Mouse (Mus musculus) kidney, adult 8-10 months (tissue): ENCODE measurements at regions not wholly inside any gene's neighbourhood (a gene's known extent, or its start where the extent isn't known, plus 50 kb on each side); places are given as distances from the start of the nearest gene placed in this dataset.
"Not testable (repeated sequence)": the region's sequence is repeated elsewhere in the genome, so short reads cannot be mapped to it uniquely, and the experiment has no call there.

Experiments
- DNase-seq, 2 experiments: peaks; one replicate each; pipeline ENCODE4 v3.0.0; 2022

GRCm38 (mm10) chr13:70012123-70012522 is 209.9 kb downstream of the Med10 start:
- no peak for DNase-seq

GRCm38 (mm10) chr13:70015183-70015582 is 213.0 kb downstream of the Med10 start:
- DNase-seq = no peak

GRCm38 (mm10) chr13:70017535-70017934 is 215.3 kb downstream of the Med10 start:
- no peak for DNase-seq

- DNase-seq = no peak
Measured at GRCm38 (mm10) chr13:70019999-70020838, 218.0 kb downstream of the Med10 start.

- DNase-seq = no peak
Measured at GRCm38 (mm10) chr13:70033249-70033648, 231.1 kb downstream of the Med10 start.

GRCm38 (mm10) chr13:70033763-70034162 is 231.6 kb downstream of the Med10 start:
- DNase-seq = no peak

GRCm38 (mm10) chr13:70037985-70038667 is 235.9 kb downstream of the Med10 start:
- DNase-seq = no peak

GRCm38 (mm10) chr13:70057920-70058319 is 255.7 kb downstream of the Med10 start:
- DNase-seq = no peak

GRCm38 (mm10) chr13:70061363-70061945 is 259.3 kb downstream of the Med10 start:
- DNase-seq = no peak

- DNase-seq = no peak
Measured at GRCm38 (mm10) chr13:70073655-70074054, 271.5 kb downstream of the Med10 start.

- no peak for DNase-seq
Measured at GRCm38 (mm10) chr13:70075353-70075752, 273.2 kb downstream of the Med10 start.

- no peak for DNase-seq
Measured at GRCm38 (mm10) chr13:70081108-70081507, 278.9 kb downstream of the Med10 start.

GRCm38 (mm10) chr13:70092886-70093285 is 290.7 kb downstream of the Med10 start:
- no peak for DNase-seq

GRCm38 (mm10) chr13:70093970-70094369 is 291.8 kb downstream of the Med10 start:
- DNase-seq = no peak

- no peak for DNase-seq
Measured at GRCm38 (mm10) chr13:70096430-70097301, 294.5 kb downstream of the Med10 start.

GRCm38 (mm10) chr13:70100091-70100490 is 297.9 kb downstream of the Med10 start:
- not testable (repeated sequence) for DNase-seq

GRCm38 (mm10) chr13:70103021-70103420 is 300.8 kb downstream of the Med10 start:
- no peak for DNase-seq

- not testable (repeated sequence) for DNase-seq
Measured at GRCm38 (mm10) chr13:70103491-70103890, 301.3 kb downstream of the Med10 start.

GRCm38 (mm10) chr13:70103903-70104302 is 301.7 kb downstream of the Med10 start:
- no peak for DNase-seq

- DNase-seq = no peak
Measured at GRCm38 (mm10) chr13:70115576-70115975, 313.4 kb downstream of the Med10 start.

- DNase-seq = no peak
Measured at GRCm38 (mm10) chr13:70124860-70125545, 322.8 kb downstream of the Med10 start.

- no peak for DNase-seq
Measured at GRCm38 (mm10) chr13:70127310-70127709, 325.1 kb downstream of the Med10 start.
